Mouse (Mus musculus) liver, postnatal 0 days (tissue): ENCODE data around the gene Rgl1.

Experiments
- CTCF ChIP-seq: sonication (generic); IDR thresholded peaks from 2 replicates; pipeline ENCODE4 v1.5.1; 2016; ENCODE audit warnings: antibody characterized with exemption, low read depth
- EP300 ChIP-seq: IDR thresholded peaks from 2 replicates; pipeline ENCODE4 v1.6.1; 2016; ENCODE audit warnings: antibody characterized with exemption, low read depth, mild to moderate bottlenecking

DNA sequence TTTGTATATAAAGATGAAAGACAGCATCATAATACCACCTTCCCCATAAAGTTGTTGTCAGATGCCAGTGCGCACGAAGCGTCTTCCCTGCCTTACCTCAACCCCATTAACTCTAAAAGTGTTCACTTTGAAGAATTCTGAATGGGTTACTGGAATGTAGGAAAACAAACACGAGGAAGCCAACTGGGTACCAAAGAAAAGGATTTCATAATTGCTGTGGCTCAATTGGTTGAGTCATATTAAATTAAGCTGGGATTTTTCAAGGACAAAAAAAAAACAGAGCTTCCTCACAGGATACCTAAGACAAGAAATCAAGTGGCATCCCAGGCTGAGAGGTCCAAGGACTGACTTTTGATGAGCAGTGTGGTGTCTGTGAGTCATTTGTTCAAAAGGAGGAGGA, 144.5 kb downstream of the Rgl1 start:
- TF ChIP-seq EP300 (no peak), CTCF (no peak)
